Mouse (Mus musculus) CD4-positive, CD25-positive, alpha-beta regulatory T cell, adult 2 months (primary cell): Measurements from ENCODE around the gene Erlin1.

ENCODE experiments used
- DNase-seq: peaks from one replicate; pipeline ENCODE4 v3.0.0-alpha.2; 2012; ENCODE audit warnings: low read depth, low spot score

The Erlin1 gene

GRCm38 (mm10) chr19:44063773-44064172 is 5.8 kb downstream of the Erlin1 start:
- DNase-seq: no peak

- DNase-seq: no peak
Observed at GRCm38 (mm10) chr19:44060226-44060625, 9.4 kb downstream of the Erlin1 start.

- DNase-seq: no peak
Observed at GRCm38 (mm10) chr19:44055173-44055826, 14.3 kb downstream of the Erlin1 start.

GRCm38 (mm10) chr19:44050388-44050787 is 19.2 kb downstream of the Erlin1 start:
- no peak for DNase-seq

GRCm38 (mm10) chr19:44049282-44049681 is 20.3 kb downstream of the Erlin1 start:
- DNase-seq: no peak

- no peak for DNase-seq
Observed at GRCm38 (mm10) chr19:44045847-44046246, 23.7 kb downstream of the Erlin1 start.

- no peak for DNase-seq
Observed at GRCm38 (mm10) chr19:44042121-44042520, 27.5 kb downstream of the Erlin1 start.

- DNase-seq: no peak
Observed at GRCm38 (mm10) chr19:44033396-44033795, 36.2 kb downstream of the Erlin1 start.

- DNase-seq: no peak
Observed at GRCm38 (mm10) chr19:44032046-44032744, 37.4 kb downstream of the Erlin1 start.

GRCm38 (mm10) chr19:44030024-44030423 is 39.6 kb downstream of the Erlin1 start:
- no peak for DNase-seq

GRCm38 (mm10) chr19:44028972-44029371 is 40.6 kb downstream of the Erlin1 start, which contains the start of gene Cyp2c23:
Gene Cyp2c23, minus strand, starts transcription at chr19:44029208.
- no peak for DNase-seq

- DNase-seq: no peak
Observed at GRCm38 (mm10) chr19:44026956-44027530, 42.5 kb downstream of the Erlin1 start.

- no peak for DNase-seq
Observed at GRCm38 (mm10) chr19:44024921-44025585, 44.5 kb downstream of the Erlin1 start.

GRCm38 (mm10) chr19:44023066-44023465 is 46.5 kb downstream of the Erlin1 start:
- DNase-seq: no peak

GRCm38 (mm10) chr19:44021502-44021901 is 48.1 kb downstream of the Erlin1 start:
- no peak for DNase-seq

- DNase-seq: no peak
Observed at GRCm38 (mm10) chr19:44019739-44020138, 49.8 kb downstream of the Erlin1 start.

- DNase-seq: no peak
Observed at GRCm38 (mm10) chr19:44013862-44014261, 55.7 kb downstream of the Erlin1 start.

- DNase-seq: peak; percentile 3
Observed at GRCm38 (mm10) chr19:44008784-44009183, 60.8 kb downstream of the Erlin1 start.

- no peak for DNase-seq
Observed at GRCm38 (mm10) chr19:44007186-44007585, 62.4 kb downstream of the Erlin1 start.

- DNase-seq: peak; percentile 3
Observed at GRCm38 (mm10) chr19:44005025-44005424, 64.6 kb downstream of the Erlin1 start.

- no peak for DNase-seq
Observed at GRCm38 (mm10) chr19:44004261-44004660, 65.3 kb downstream of the Erlin1 start.

GRCm38 (mm10) chr19:44000720-44001119 is 68.9 kb downstream of the Erlin1 start:
- no peak for DNase-seq
